Mouse (Mus musculus) midbrain, embryonic 10.5 days (tissue): ENCODE results near the gene Serpina3c. TPM values are rescaled to one million over a fixed set of nuclear protein-coding genes. Genes with fewer than 3 reads are reported as not detected.
"Not testable (repeated sequence)": the region's sequence is repeated elsewhere in the genome, so short reads cannot be mapped to it uniquely, and the experiment has no call there.

ENCODE experiments used
- DNase-seq: peaks from one replicate; pipeline ENCODE4 v3.0.0-alpha.2; 2017; ENCODE audit warnings: low spot score
- H3K27ac ChIP-seq: fragments of 300-500 bp; sonication (generic); replicated peaks from 2 replicates; pipeline ENCODE4 v1.5.1; 2016; ENCODE audit warnings: mild to moderate bottlenecking
- H3K27me3 ChIP-seq: fragments of 300-500 bp; sonication (generic); 2 replicates; pipeline ENCODE4 v1.6.1; 2016; ENCODE audit warnings: low read depth, mild to moderate bottlenecking; ENCODE audit not compliant: poor library complexity, severe bottlenecking
- H3K36me3 ChIP-seq: fragments of 300-500 bp; sonication (generic); 2 replicates; pipeline ENCODE4 v1.6.1; 2016; ENCODE audit warnings: mild to moderate bottlenecking, moderate library complexity
- H3K4me1 ChIP-seq: fragments of 300-500 bp; sonication (generic); 2 replicates; pipeline ENCODE4 v1.6.1; 2016
- H3K4me3 ChIP-seq: fragments of 300-500 bp; sonication (generic); 2 replicates; pipeline ENCODE4 v1.5.1; 2016; ENCODE audit warnings: mild to moderate bottlenecking, moderate library complexity
- H3K9me3 ChIP-seq: fragments of 300-500 bp; sonication (generic); replicated peaks from 2 replicates; pipeline ENCODE4 v1.6.1; 2016; ENCODE audit warnings: mild to moderate bottlenecking
- WGBS: fragments of 180-500 bp; shearing (Covaris S2); methylation state at CpG from one replicate; pipeline ENCODE4 v1.1.7; 2016; 5-methylcytosine and 5-hydroxymethylcytosine counted together
- polyA plus RNA-seq: library from polyadenylated mRNA; unstranded; fragments of >200 nt; fragmentation: Nextera tagmentation; extraction: Ambion mirVana; gene quantifications from 2 replicates; pipeline ENCODE4 v1.2.1, GENCODE M21; 2016

The Serpina3c gene
- polyA plus RNA-seq, 1 experiment from 2014 or later = not detected

DNA sequence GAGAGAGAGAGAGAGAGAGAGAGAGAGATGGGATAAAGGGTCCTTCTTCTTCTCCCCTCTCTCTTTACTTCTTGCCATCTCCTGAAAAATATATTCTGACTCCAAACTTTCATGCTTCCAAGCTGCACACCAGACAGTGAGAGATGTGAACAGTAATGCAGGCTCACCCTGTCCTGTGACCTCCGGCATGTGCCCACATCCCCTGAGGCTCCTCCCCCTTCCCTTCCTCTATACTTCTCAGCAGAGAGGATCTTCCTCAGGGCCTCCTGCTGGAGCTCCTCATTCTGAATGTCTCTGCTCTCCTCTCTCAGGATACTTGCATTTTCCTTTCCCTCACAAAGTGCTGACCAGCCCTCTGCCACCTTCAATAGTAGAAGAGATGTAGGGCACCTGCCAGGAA is 11.2 kb downstream of the Serpina3c start:
- Histone ChIP-seq H3K4me1 (no peaks in the 10 kb centered on the region), H3K9me3 (no peaks in the 10 kb centered on the region), H3K36me3 (no peaks in the 10 kb centered on the region), H3K27ac (no peak overlapping the region), H3K4me3 (no peak overlapping the region), H3K27me3 (no peaks in the 10 kb centered on the region)
- WGBS = 69% methylated on average over 1 of the region's 1 CpGs
- peak; percentile 4 for DNase-seq

DNA sequence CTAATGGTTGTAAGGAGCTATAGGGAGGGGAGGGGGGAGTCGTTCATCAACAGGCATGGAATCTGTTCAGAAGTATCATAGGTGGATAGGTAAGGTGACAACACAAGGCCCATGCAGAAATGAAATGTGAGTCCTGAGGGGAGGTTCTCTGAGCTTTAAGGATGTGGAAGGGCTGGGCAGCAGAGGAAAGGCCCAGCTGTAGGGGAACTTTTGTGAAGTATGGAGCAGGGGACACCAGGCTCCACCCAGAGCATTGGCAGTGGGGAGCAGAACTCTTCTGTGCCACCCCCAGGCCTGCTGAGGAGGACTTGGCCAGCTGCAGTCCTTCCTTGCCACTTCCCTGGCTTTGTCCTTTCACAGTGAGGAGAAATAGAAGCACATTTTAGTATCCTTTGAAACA is 12.2 kb downstream of the Serpina3c start:
- no peaks in the 10 kb centered on the region for H3K4me1 ChIP-seq
- no peak overlapping the region for H3K4me3 ChIP-seq
- peak; percentile 6 for DNase-seq
- no peaks in the 10 kb centered on the region for H3K9me3 ChIP-seq
- no peaks in the 10 kb centered on the region for H3K36me3 ChIP-seq
- H3K27ac ChIP-seq = no peak overlapping the region
- WGBS = 79% methylated on average over 1 of the region's 1 CpGs
- no peaks in the 10 kb centered on the region for H3K27me3 ChIP-seq

GRCm38 (mm10) chr12:104140543-104141103 is 13.0 kb downstream of the Serpina3c start:
- DNase-seq = peak; percentile 5
- H3K4me1 ChIP-seq = no peaks in the 10 kb centered on the region
- no peaks in the 10 kb centered on the region for H3K9me3 ChIP-seq
- H3K36me3 ChIP-seq = no peaks in the 10 kb centered on the region
- H3K27me3 ChIP-seq = no peaks in the 10 kb centered on the region
- no peak overlapping the region for H3K27ac ChIP-seq
- WGBS = 94% methylated on average over 4 of the region's 4 CpGs
- H3K4me3 ChIP-seq = no peak overlapping the region

GRCm38 (mm10) chr12:104138216-104138615 is 15.5 kb downstream of the Serpina3c start:
- Histone ChIP-seq H3K4me3 (no peak overlapping the region), H3K9me3 (no peaks in the 10 kb centered on the region), H3K27me3 (no peaks in the 10 kb centered on the region), H3K27ac (no peak overlapping the region), H3K36me3 (no peaks in the 10 kb centered on the region), H3K4me1 (no peaks in the 10 kb centered on the region)
- WGBS = 87% methylated on average over 2 of the region's 2 CpGs
- no peak for DNase-seq

- DNase-seq = no peak
- H3K4me1 ChIP-seq = no peaks in the 10 kb centered on the region
- H3K9me3 ChIP-seq = no peaks in the 10 kb centered on the region
- H3K27ac ChIP-seq = no peak overlapping the region
- no peak overlapping the region for H3K4me3 ChIP-seq
- no peaks in the 10 kb centered on the region for H3K36me3 ChIP-seq
- no peaks in the 10 kb centered on the region for H3K27me3 ChIP-seq
These were observed 22.6 kb downstream of the Serpina3c start for GRCm38 (mm10) chr12:104131041-104131440.

- Histone ChIP-seq H3K4me3 (no peak within 1 kb of the TSS), H3K4me1 (no peaks in the 10 kb centered on the region), H3K36me3 (no peaks in the 10 kb centered on the region), H3K27me3 (no peaks in the 10 kb centered on the region), H3K27ac (no peak within 1 kb of the TSS), H3K9me3 (no peaks in the 10 kb centered on the region)
- 86% methylated on average over 5 of the region's 5 CpGs for WGBS
- DNase-seq = no peak
These were observed 26.0 kb downstream of the Serpina3c start, which contains the start of gene Serpina3b for GRCm38 (mm10) chr12:104127696-104128095. Gene Serpina3b (plus strand): TSS chr12:104127996.

GRCm38 (mm10) chr12:104125021-104125560 is 28.6 kb downstream of the Serpina3c start:
- Histone ChIP-seq H3K9me3 (no peaks in the 10 kb centered on the region), H3K36me3 (no peaks in the 10 kb centered on the region), H3K27me3 (no peaks in the 10 kb centered on the region), H3K4me3 (no peak overlapping the region), H3K27ac (no peak overlapping the region), H3K4me1 (no peaks in the 10 kb centered on the region)
- 88% methylated on average over 5 of the region's 5 CpGs for WGBS
- DNase-seq = no peak

GRCm38 (mm10) chr12:104123996-104124395 is 29.7 kb downstream of the Serpina3c start:
- Histone ChIP-seq H3K9me3 (no peaks in the 10 kb centered on the region), H3K27me3 (no peaks in the 10 kb centered on the region), H3K27ac (no peak overlapping the region), H3K36me3 (no peaks in the 10 kb centered on the region), H3K4me3 (no peak overlapping the region), H3K4me1 (no peaks in the 10 kb centered on the region)
- WGBS = 87% methylated on average over 2 of the region's 2 CpGs
- no peak for DNase-seq

GRCm38 (mm10) chr12:104123097-104123496 is 30.6 kb downstream of the Serpina3c start:
- H3K4me3 ChIP-seq = no peak overlapping the region
- 88% methylated on average over 1 of the region's 1 CpGs for WGBS
- H3K4me1 ChIP-seq = no peaks in the 10 kb centered on the region
- H3K27me3 ChIP-seq = no peaks in the 10 kb centered on the region
- H3K9me3 ChIP-seq = no peaks in the 10 kb centered on the region
- H3K36me3 ChIP-seq = no peaks in the 10 kb centered on the region
- no peak for DNase-seq
- no peak overlapping the region for H3K27ac ChIP-seq

DNA sequence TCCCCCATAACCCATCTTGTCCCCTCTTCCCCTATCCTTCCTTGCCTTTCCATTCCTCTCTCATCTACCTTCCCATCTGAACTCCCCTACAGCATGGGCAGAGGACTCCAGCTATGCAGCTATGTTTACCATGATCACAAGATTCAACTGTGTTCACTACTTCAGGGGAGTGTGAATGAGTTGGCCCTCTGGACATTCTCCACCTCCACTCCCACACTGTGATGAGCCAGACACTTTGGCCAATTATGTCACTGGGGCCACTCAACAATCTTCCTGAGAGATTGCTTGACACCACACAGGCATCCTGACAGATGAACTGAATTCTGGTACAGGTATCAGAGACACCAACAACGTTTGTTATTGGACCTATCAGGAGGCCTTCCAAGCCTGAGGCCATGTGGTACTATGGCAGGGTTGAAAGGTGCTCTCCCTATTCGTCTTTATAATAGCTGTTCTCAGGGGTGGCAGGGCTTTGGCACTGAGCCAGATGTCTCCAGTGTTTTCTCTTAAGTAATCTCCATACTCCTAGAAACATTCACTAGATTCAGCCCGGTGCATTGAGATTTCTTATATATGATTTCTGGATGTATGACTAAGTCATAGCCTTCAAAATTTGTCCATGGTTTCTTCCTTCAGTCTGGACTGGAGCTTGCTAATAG is 38.6 kb downstream of the Serpina3c start:
- Histone ChIP-seq H3K27ac (no peak overlapping the region), H3K27me3 (no peaks in the 10 kb centered on the region), H3K4me3 (no peak overlapping the region), H3K36me3 (no peaks in the 10 kb centered on the region), H3K9me3 (no peaks in the 10 kb centered on the region), H3K4me1 (no peaks in the 10 kb centered on the region)
- DNase-seq = no peak
- WGBS = 72% methylated on average over 3 of the region's 3 CpGs

DNA sequence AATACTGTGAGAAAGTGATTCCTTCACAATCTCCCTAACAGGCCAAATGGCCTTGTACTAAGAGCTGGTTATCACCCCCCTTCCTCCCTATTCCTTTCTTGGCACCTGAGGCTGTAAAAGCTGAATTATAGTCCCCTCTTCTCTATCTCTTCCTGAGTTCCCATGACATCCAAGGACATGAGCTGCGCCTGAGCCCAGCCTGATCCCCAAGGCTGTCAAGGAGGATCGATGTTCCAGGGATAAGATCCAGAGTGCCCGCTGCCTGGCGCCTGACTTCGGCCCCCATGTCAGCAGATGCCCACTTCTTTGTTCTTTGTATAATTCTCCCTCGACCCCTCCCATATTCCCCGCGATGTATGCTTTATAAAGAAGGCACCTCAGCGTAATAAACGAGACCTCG is 41.3 kb downstream of the Serpina3c start, which contains the start of gene Serpina3a:
Gene Serpina3a, plus strand, starts transcription at position 392 of the 400 bp plus-strand sequence.
- WGBS = 89% methylated on average over 11 of the region's 11 CpGs

DNA sequence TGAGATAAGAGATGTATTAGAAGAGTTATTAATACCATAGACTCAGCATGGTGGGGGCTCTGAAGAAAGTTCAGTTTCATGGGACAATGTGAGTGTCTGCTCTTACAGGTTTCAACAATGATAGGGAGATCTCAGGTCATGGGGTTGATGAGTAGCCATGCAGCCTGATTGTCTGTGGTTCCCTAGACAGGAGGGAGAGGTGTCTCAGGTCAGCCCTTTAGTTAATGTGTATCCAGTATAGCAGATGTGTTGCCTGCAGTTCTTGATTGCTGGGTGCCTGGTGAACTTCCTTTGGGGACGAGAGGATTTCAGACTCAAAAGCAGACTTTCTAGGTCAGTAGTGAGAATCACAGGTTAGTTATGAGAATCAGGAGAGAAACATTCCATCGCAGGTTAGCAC is 45.2 kb downstream of the Serpina3c start:
- WGBS = 85% methylated on average over 2 of the region's 2 CpGs

More for the DNA sequence above, 41.3 kb downstream of the Serpina3c start, which contains the start of gene Serpina3a:
- not testable (repeated sequence) for H3K4me3 ChIP-seq, H3K27ac ChIP-seq, H3K36me3 ChIP-seq, H3K9me3 ChIP-seq, H3K4me1 ChIP-seq, H3K27me3 ChIP-seq, DNase-seq

DNA sequence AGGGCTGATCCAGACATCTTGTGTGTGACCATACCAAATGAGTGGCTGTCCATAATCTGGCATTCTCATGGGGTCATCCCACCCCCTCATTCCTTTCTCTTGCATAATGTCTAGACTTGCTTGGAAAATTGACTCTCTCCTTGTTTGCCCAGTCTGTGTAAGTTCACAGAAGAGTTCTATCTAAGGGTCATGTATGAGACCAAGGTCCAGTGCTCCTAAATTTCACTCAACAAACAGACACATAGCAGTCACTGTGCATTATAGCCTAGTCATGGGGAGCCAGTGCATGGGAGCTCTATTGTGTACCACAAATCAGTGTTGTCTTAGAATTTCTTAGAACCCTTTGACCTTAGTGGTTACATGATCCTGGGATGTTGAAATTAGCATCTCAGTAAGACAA is 46.8 kb downstream of the Serpina3c start:
- H3K4me1 ChIP-seq = no peaks in the 10 kb centered on the region
- no peak for DNase-seq
- no peaks in the 10 kb centered on the region for H3K36me3 ChIP-seq
- no peak overlapping the region for H3K4me3 ChIP-seq
- no peaks in the 10 kb centered on the region for H3K27me3 ChIP-seq
- H3K27ac ChIP-seq = no peak overlapping the region
- H3K9me3 ChIP-seq = no peaks in the 10 kb centered on the region

More for the DNA sequence above, 45.2 kb downstream of the Serpina3c start:
- no peaks in the 10 kb centered on the region for H3K27me3 ChIP-seq
- no peak overlapping the region for H3K27ac ChIP-seq
- H3K36me3 ChIP-seq = no peaks in the 10 kb centered on the region
- DNase-seq = no peak
- no peak overlapping the region for H3K4me3 ChIP-seq
- no peaks in the 10 kb centered on the region for H3K4me1 ChIP-seq
- H3K9me3 ChIP-seq = no peaks in the 10 kb centered on the region
